8 mouse cellular contexts compared by ENCODE assay signal in genomic region chr3:121814877-121815548, GRCm38 (mm10). TPM values are rescaled to one million over a fixed set of nuclear protein-coding genes. Genes with fewer than 3 reads are reported as not detected.
DNase-seq lines count a peak whose midpoint lies in the region; ATAC-seq and TF ChIP-seq lines count a peak whose summit lies in the region.

Abcd3 (minus strand) TSS chr3:121815302.

- H3K4me1 ChIP-seq in ES-E14 (ENCODE audit: control insufficient read depth in 2 of 2, insufficient read depth in 2 of 2, low read length in 2 of 2, poor library complexity in 1 of 2): peaks cover under 1 to 9% of the 10 kb centered on the region in 2 experiments; a peak in 3 of 4 replicates
- H3K4me1 ChIP-seq in forebrain, embryonic 16.5 days (replicated peaks; ENCODE audit: control insufficient read depth, insufficient read depth, low read length): peaks cover 8% of the 10 kb centered on the region
- peaks cover 31% of the 10 kb centered on the region for H3K4me1 ChIP-seq in lung, embryonic 15.5 days

- H3K9ac ChIP-seq in ES-E14 (ENCODE audit: insufficient read depth, low read depth, low read length, poor library complexity, severe bottlenecking): peak within 1 kb of the TSS; percentile 93
- H3K9ac ChIP-seq in forebrain, embryonic 16.5 days (replicated peaks; ENCODE audit: low read depth, low read length): peak within 1 kb of the TSS; percentile 83
- H3K9ac ChIP-seq in lung, embryonic 15.5 days: peak within 1 kb of the TSS; percentile 93

- H3K27me3 ChIP-seq in forebrain, embryonic 16.5 days (replicated peaks; ENCODE audit: control insufficient read depth, insufficient read depth, low read length): no peaks in the 10 kb centered on the region
- no peaks in the 10 kb centered on the region for H3K27me3 ChIP-seq in lung, embryonic 15.5 days

- H3K36me3 ChIP-seq in ES-E14 (ENCODE audit: control insufficient read depth, insufficient read depth, low read length, poor library complexity, severe bottlenecking): no peaks in the 10 kb centered on the region
- no peaks in the 10 kb centered on the region for H3K36me3 ChIP-seq in forebrain, embryonic 16.5 days (ENCODE audit: control insufficient read depth, insufficient read depth)
- H3K36me3 ChIP-seq in lung, embryonic 15.5 days: no peaks in the 10 kb centered on the region

- peak within 1 kb of the TSS; percentile 92 to 97 for H3K4me3 ChIP-seq in ES-E14 (ENCODE audit: insufficient read depth in 1 of 2, low read depth in 1 of 2, low read length in 2 of 2, poor library complexity in 1 of 2, severe bottlenecking in 1 of 2)
- H3K4me3 ChIP-seq in forebrain, embryonic 16.5 days (replicated peaks; ENCODE audit: low read length): peak within 1 kb of the TSS; percentile 74
- peak within 1 kb of the TSS; percentile 93 for H3K4me3 ChIP-seq in lung, embryonic 15.5 days

- in situ Hi-C loops in ES-E14 (cut with MboI; ENCODE audit: low sequenced_read_pairs in 2 of 2, unreplicated experiment in 2 of 2): no loop called here

- H3K27ac ChIP-seq in ES-E14 (ENCODE audit: insufficient read depth, low read depth, low read length, poor library complexity, severe bottlenecking): peak within 1 kb of the TSS; percentile 86
- H3K27ac ChIP-seq in forebrain, embryonic 16.5 days (ENCODE audit: low read length): peak within 1 kb of the TSS; percentile 95
- H3K27ac ChIP-seq in lung, embryonic 15.5 days: peak within 1 kb of the TSS; percentile 100

- peak; percentile 93 for ATAC-seq in forebrain, embryonic 16.5 days
- peak; percentile 93 for ATAC-seq in lung, embryonic 15.5 days (ENCODE audit: borderline replicate concordance, extremely low read depth, low FRiP score, low TSS enrichment)

- H3K9me3 ChIP-seq in ES-E14 (ENCODE audit: control insufficient read depth, insufficient read depth, low read depth, low read length): no peaks in the 10 kb centered on the region
- no peaks in the 10 kb centered on the region for H3K9me3 ChIP-seq in forebrain, embryonic 16.5 days (ENCODE audit: control insufficient read depth, low read length)
- no peaks in the 10 kb centered on the region for H3K9me3 ChIP-seq in lung, embryonic 15.5 days

- WGBS in forebrain, embryonic 16.5 days: under 1% methylated on average over 77 of the region's 99 CpGs
- under 1% methylated on average over 83 of the region's 99 CpGs for WGBS in lung, embryonic 15.5 days

- DNase-seq in ES-E14 (ENCODE audit: low read depth, low spot score): peak; percentile 82
- peak; percentile 85 for DNase-seq in cerebellum, adult 11-12 months
- peak; percentile 93 for DNase-seq in heart, postnatal 4 days
- DNase-seq in layer of hippocampus, adult 8-10 months (ENCODE audit: low spot score in 2 of 2): peak; percentile 69 to 80
- DNase-seq in ovary, adult 18-20 months (ENCODE audit: low spot score): peak; percentile 83
- peak; percentile 94 for DNase-seq in thymus, postnatal 0 days (ENCODE audit: low spot score)

- H3K4me2 ChIP-seq in forebrain, embryonic 16.5 days (ENCODE audit: low read length): peak within 1 kb of the TSS; percentile 66
- peak within 1 kb of the TSS; percentile 65 for H3K4me2 ChIP-seq in lung, embryonic 15.5 days

TF ChIP-seq in ES-E14, 5 proteins besides CTCF, POLR2A, EP300 and RAD21:
- no peak for TF ChIP-seq ZC3H11A (IDR thresholded peaks at IDR 0.05; ENCODE audit: borderline replicate concordance, low read depth, low read length)
- TF ChIP-seq ZNF384 (IDR thresholded peaks at IDR 0.05; ENCODE audit: low read depth, low read length): no peak
- no peak for TF ChIP-seq CHD2 (IDR thresholded peaks at IDR 0.05; ENCODE audit: low read depth, low read length)
- no peak for TF ChIP-seq HCFC1 (IDR thresholded peaks at IDR 0.05; ENCODE audit: borderline replicate concordance, insufficient read depth, low read length)
- no peak for TF ChIP-seq MAFK (IDR thresholded peaks at IDR 0.05; ENCODE audit: insufficient read depth, low read depth, low read length)

RNA-seq across cellular contexts. Expression of gene Abcd3, which starts in this region (rescaled TPM):
- total RNA-seq in ES-E14 (2012; rRNA removed): 17.1 and 21.6 TPM in 2 replicates
- 72.8 and 75.1 TPM in 2 replicates for polyA plus RNA-seq in forebrain, embryonic 16.5 days (2015; fragmentation: Nextera tagmentation; extraction: Ambion mirVana)
- 10 to 100 TPM; 66.0 to 67.7 TPM for total RNA-seq in heart, postnatal 4 days (2021)
- 10 to 100 TPM; 52.3 to 58.2 (median 56.8) TPM for total RNA-seq in layer of hippocampus, adult 8-10 months (2022)
- polyA plus RNA-seq in lung, embryonic 15.5 days (2015; fragmentation: Nextera tagmentation; extraction: Ambion mirVana): 75.4 and 82.5 TPM in 2 replicates
- 25.5 and 29.7 TPM in 2 replicates for polyA plus RNA-seq in thymus, postnatal 0 days (2015; fragmentation: Nextera tagmentation; extraction: Ambion mirVana)

Comparison
In these comparisons a context has a peak if more than half of its experiments do, and no peak if none do; other contexts are left out.
1. Peak in every context shown above with its lines: DNase-seq, ATAC-seq, H3K4me3 ChIP-seq and H3K27ac ChIP-seq.